Mouse (Mus musculus) megakaryocyte, embryonic 14.5 days (primary cell): ENCODE measurements around the gene Olfr224.

Source experiments
- FLI1 ChIP-seq: IDR thresholded peaks from 2 replicates; pipeline ENCODE4 v1.6.1; 2012; ENCODE audit warnings: low read length, inconsistent platforms, mixed read lengths
- GATA1 ChIP-seq: IDR thresholded peaks from 3 replicates; pipeline ENCODE4 v1.6.1; 2012; ENCODE audit warnings: mixed read lengths, low read length, inconsistent platforms, borderline replicate concordance

GRCm38 (mm10) chr11:58577430-58577829, 7.1 kb upstream of the Olfr224 start, which contains the start of gene Olfr325:
- TF ChIP-seq GATA1, result no peak
- TF ChIP-seq FLI1, result no peak
